Mouse (Mus musculus) C2C12 (cell line): ENCODE results near the gene Edar. TPM values are rescaled to one million over a fixed set of nuclear protein-coding genes. Genes with fewer than 3 reads are reported as not detected.

Experiments used
- H3K27me3 ChIP-seq: one replicate; pipeline ENCODE4 v1.6.1; 2011; ENCODE audit not compliant: control insufficient read depth, insufficient read depth, insufficient read length
- H3K36me3 ChIP-seq: one replicate; pipeline ENCODE4 v1.6.1; 2011; ENCODE audit not compliant: control insufficient read depth, insufficient read depth
- H3K4me3 ChIP-seq: one replicate; pipeline ENCODE4 v1.5.1; 2011; ENCODE audit warnings: mild to moderate bottlenecking, control low read depth; ENCODE audit not compliant: poor library complexity, insufficient read depth, severe bottlenecking
- H3K79me2 ChIP-seq: one replicate; pipeline ENCODE4 v1.6.1; 2011; ENCODE audit not compliant: control insufficient read depth, insufficient read depth
- H3K79me3 ChIP-seq: one replicate; pipeline ENCODE4 v1.6.1; 2011; ENCODE audit warnings: low read depth, control low read depth
- H3ac ChIP-seq: one replicate; pipeline ENCODE3; 2011; ENCODE audit warnings: low read depth; ENCODE audit not compliant: control insufficient read depth, insufficient read length
- CEBPB ChIP-seq: IDR thresholded peaks from one replicate; pipeline ENCODE4 v1.6.1; 2011; ENCODE audit warnings: low read depth, mild to moderate bottlenecking, control low read depth, moderate library complexity
- CTCF ChIP-seq: IDR thresholded peaks from one replicate; pipeline ENCODE4 v1.5.1; 2011; ENCODE audit not compliant: control insufficient read depth, insufficient read depth, insufficient read length
- FOSL1 ChIP-seq: IDR thresholded peaks from one replicate; pipeline ENCODE4 v1.8.0; 2011; ENCODE audit warnings: mild to moderate bottlenecking, low read length; ENCODE audit not compliant: poor library complexity, insufficient read depth, severe bottlenecking
- MAX ChIP-seq: IDR thresholded peaks from one replicate; pipeline ENCODE4 v1.6.1; 2011; ENCODE audit warnings: mild to moderate bottlenecking, control low read depth
- MYOD1 ChIP-seq: IDR thresholded peaks from one replicate; pipeline ENCODE4 v1.6.1; 2011; ENCODE audit warnings: low read depth; ENCODE audit not compliant: control insufficient read depth, insufficient read length
- MYOG ChIP-seq: IDR thresholded peaks from one replicate; pipeline ENCODE4 v1.6.1; 2011; ENCODE audit not compliant: control insufficient read depth, insufficient read length; ENCODE audit errors: extremely low read depth
- USF1 ChIP-seq: IDR thresholded peaks from one replicate; pipeline ENCODE4 v1.6.1; 2011; ENCODE audit warnings: low read depth, mild to moderate bottlenecking, control low read depth, moderate library complexity
- polyA plus RNA-seq: library from polyadenylated mRNA; unstranded; fragments of >200 nt; fragmentation: generic; extraction: Trizol; gene quantifications from one replicate; pipeline ENCODE4 v1.2.1, GENCODE M21; 2012; ENCODE audit warnings: missing spikeins

Edar gene
- polyA plus RNA-seq, 1 experiment = not detected

- no peaks in the 10 kb centered on the region for H3K79me2 ChIP-seq
- H3K79me3 ChIP-seq = no peaks in the 10 kb centered on the region
- no peak overlapping the region for H3ac ChIP-seq
- TF ChIP-seq USF1 = no peak
- no peak for TF ChIP-seq MAX
- TF ChIP-seq CEBPB = no peak
- TF ChIP-seq MYOG = no peak
- no peak overlapping the region for H3K4me3 ChIP-seq
- no peaks in the 10 kb centered on the region for H3K36me3 ChIP-seq
- no peaks in the 10 kb centered on the region for H3K27me3 ChIP-seq
These were observed 89.8 kb downstream of the Edar start for GRCm38 (mm10) chr10:58585427-58586223.

DNA sequence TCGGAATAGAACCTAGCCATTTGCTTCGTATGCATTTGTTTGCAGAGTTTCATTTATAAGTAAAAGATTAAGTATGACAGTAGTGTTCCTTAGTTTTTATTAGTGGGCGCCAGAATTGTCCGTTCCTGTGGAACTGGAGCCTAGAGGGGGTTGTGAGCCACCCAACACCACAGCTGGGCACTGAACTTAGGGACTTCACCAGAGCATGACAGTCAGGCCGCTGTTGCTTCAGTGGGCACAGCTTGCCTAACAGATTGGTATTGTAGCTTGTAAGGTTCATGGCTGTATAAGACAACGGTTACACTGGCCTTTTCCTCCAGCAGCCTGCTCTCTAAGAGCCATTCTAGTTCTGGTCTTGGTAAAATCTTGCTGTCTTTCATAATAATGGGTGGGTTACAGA lies 114.9 kb downstream of the Edar start:
- no peak for TF ChIP-seq FOSL1
- no peak for TF ChIP-seq MAX
- no peak for TF ChIP-seq MYOG
- TF ChIP-seq CTCF = no peak
- TF ChIP-seq CEBPB = no peak
- TF ChIP-seq MYOD1 = no peak
- no peak for TF ChIP-seq USF1
- no peak overlapping the region for H3ac ChIP-seq
- no peaks in the 10 kb centered on the region for H3K36me3 ChIP-seq
- H3K79me3 ChIP-seq = no peaks in the 10 kb centered on the region
- no peaks in the 10 kb centered on the region for H3K79me2 ChIP-seq
- no peaks in the 10 kb centered on the region for H3K27me3 ChIP-seq
- H3K4me3 ChIP-seq = no peak overlapping the region

GRCm38 (mm10) chr10:58559901-58560300 lies 115.6 kb downstream of the Edar start:
- Histone ChIP-seq H3ac (no peak overlapping the region), H3K27me3 (no peaks in the 10 kb centered on the region), H3K79me3 (no peaks in the 10 kb centered on the region), H3K36me3 (no peaks in the 10 kb centered on the region), H3K4me3 (no peak overlapping the region), H3K79me2 (no peaks in the 10 kb centered on the region)
- TF ChIP-seq FOSL1 (no peak), CTCF (no peak), USF1 (no peak)

DNA sequence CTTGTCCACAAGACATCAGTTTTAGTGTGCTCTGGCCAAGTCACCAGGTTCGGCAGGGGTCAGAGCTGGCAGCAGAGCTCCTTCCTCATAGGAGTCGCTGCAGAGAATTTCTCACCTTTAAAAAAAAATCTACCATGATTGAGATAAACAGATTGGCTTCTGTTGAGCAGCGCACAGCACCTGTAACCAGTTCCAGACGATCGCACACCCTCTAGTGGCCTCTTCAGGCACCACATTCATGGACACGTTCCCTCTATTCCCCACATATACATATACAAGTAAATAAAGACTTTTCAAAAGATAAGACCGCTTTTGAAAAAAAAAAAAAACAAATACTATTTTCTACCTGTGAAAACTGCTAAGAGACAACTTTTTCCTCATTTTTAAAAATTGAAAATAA lies 116.4 kb downstream of the Edar start:
- Histone ChIP-seq H3K36me3 (no peaks in the 10 kb centered on the region), H3K79me3 (no peaks in the 10 kb centered on the region), H3K27me3 (no peaks in the 10 kb centered on the region), H3K4me3 (no peak overlapping the region), H3K79me2 (no peaks in the 10 kb centered on the region), H3ac (no peak overlapping the region)
- no peak for TF ChIP-seq MYOG
- TF ChIP-seq CTCF = no peak
- no peak for TF ChIP-seq FOSL1
- no peak for TF ChIP-seq MYOD1
- no peak for TF ChIP-seq USF1
- TF ChIP-seq MAX = no peak
- no peak for TF ChIP-seq CEBPB

GRCm38 (mm10) chr10:58554693-58555387 lies 120.6 kb downstream of the Edar start:
- Histone ChIP-seq H3K27me3 (no peaks in the 10 kb centered on the region), H3ac (no peak overlapping the region), H3K36me3 (no peaks in the 10 kb centered on the region), H3K79me2 (no peaks in the 10 kb centered on the region), H3K79me3 (no peaks in the 10 kb centered on the region), H3K4me3 (no peak overlapping the region)
- TF ChIP-seq USF1 = no peak

Other genes starting within 250 kb of the Edar start
- 8.4 TPM for gene Ranbp2, start 228.7 kb downstream of the Edar start, polyA plus RNA-seq
- 0.91 TPM for gene Ccdc138, start 177.7 kb downstream of the Edar start, polyA plus RNA-seq
- not detected for gene Gm17542, start 42.6 kb upstream of the Edar start, polyA plus RNA-seq
- 0.14 TPM for gene Sh3rf3, start 137.7 kb upstream of the Edar start, polyA plus RNA-seq